ENCODE assay signal across 8 mouse cellular contexts in genomic region chr5:24530042-24530689, GRCm38 (mm10). TPM values are rescaled to one million over a fixed set of nuclear protein-coding genes. Genes with fewer than 3 reads are reported as not detected.
DNase-seq lines count a peak whose midpoint lies in the region; ATAC-seq and TF ChIP-seq lines count a peak whose summit lies in the region.

No protein-coding gene starts in this region.

- no peak overlapping the region for H3K9ac ChIP-seq in intestine, postnatal 0 days (ENCODE audit: low read depth, low read length)
- no peak overlapping the region for H3K9ac ChIP-seq in midbrain, embryonic 11.5 days (ENCODE audit: low read length)

- WGBS in intestine, postnatal 0 days: 17% methylated on average over 24 of the region's 24 CpGs
- 22% methylated on average over 24 of the region's 24 CpGs for WGBS in midbrain, embryonic 11.5 days

- no peak overlapping the region for H3K4me3 ChIP-seq in intestine, postnatal 0 days (ENCODE audit: low read depth, low read length)
- no peak overlapping the region for H3K4me3 ChIP-seq in midbrain, embryonic 11.5 days (ENCODE audit: low read depth, low read length)

- H3K27ac ChIP-seq in intestine, postnatal 0 days (ENCODE audit: low read depth, low read length): no peak overlapping the region
- H3K27ac ChIP-seq in midbrain, embryonic 11.5 days (ENCODE audit: low read depth, low read length): no peak overlapping the region

- H3K36me3 ChIP-seq in intestine, postnatal 0 days (ENCODE audit: control insufficient read depth, insufficient read depth): no peaks in the 10 kb centered on the region
- no peaks in the 10 kb centered on the region for H3K36me3 ChIP-seq in midbrain, embryonic 11.5 days (ENCODE audit: control insufficient read depth, insufficient read depth, low read length)

- peaks cover 47% of the 10 kb centered on the region for H3K27me3 ChIP-seq in intestine, postnatal 0 days (replicated peaks; ENCODE audit: control insufficient read depth, insufficient read depth, low read length)
- H3K27me3 ChIP-seq in midbrain, embryonic 11.5 days (ENCODE audit: control insufficient read depth, insufficient read depth, low read length): peaks cover 47% of the 10 kb centered on the region

- no peak overlapping the region for H3K4me2 ChIP-seq in intestine, postnatal 0 days (replicated peaks; ENCODE audit: low read depth)
- no peak overlapping the region for H3K4me2 ChIP-seq in midbrain, embryonic 11.5 days

- TF ChIP-seq CTCF in intestine, postnatal 0 days (IDR thresholded peaks at IDR 0.05; ENCODE audit: low read depth): peak; percentile 100

- no peaks in the 10 kb centered on the region for H3K9me3 ChIP-seq in intestine, postnatal 0 days (ENCODE audit: control insufficient read depth)
- no peaks in the 10 kb centered on the region for H3K9me3 ChIP-seq in midbrain, embryonic 11.5 days (ENCODE audit: control insufficient read depth, low read length)

- intact Hi-C loops in left cerebral cortex, postnatal 25 days (cut with DNase I): loop anchor here (2.0 to 5.0 kb wide), 2 partner anchors 19 to 122 kb away; no protein-coding TSS in a partner anchor

- DNase-seq in adrenal gland, adult 8-10 months: peak; percentile 83
- DNase-seq in embryo, embryonic 11 days: peak; percentile 90
- peak; percentile 90 to 92 for DNase-seq in gastrocnemius, postnatal 4 days (ENCODE audit: low spot score in 2 of 2)
- peak; percentile 90 to 95 for DNase-seq in left cerebral cortex, postnatal 25 days (ENCODE audit: low spot score in 2 of 2)
- peak; percentile 98 for DNase-seq in midbrain, embryonic 11.5 days (ENCODE audit: low spot score, missing footprints)
- peak; percentile 90 for DNase-seq in skeletal muscle tissue, adult 2 months (ENCODE audit: low read depth, low spot score)
- DNase-seq in yolk sac, embryonic 10.5 days (ENCODE audit: low spot score): peak; percentile 66

- peaks cover 4% of the 10 kb centered on the region; the same call in 1 of the 2 replicates for H3K4me1 ChIP-seq in intestine, postnatal 0 days (replicated peaks; ENCODE audit: control insufficient read depth, insufficient read depth, low read length)
- peaks cover 12% of the 10 kb centered on the region for H3K4me1 ChIP-seq in midbrain, embryonic 11.5 days (ENCODE audit: control insufficient read depth, insufficient read depth, low read length)

- ATAC-seq in intestine, postnatal 0 days: peak; percentile 68
- peak; percentile 71 for ATAC-seq in midbrain, embryonic 11.5 days (ENCODE audit: low FRiP score)

RNA-seq across cellular contexts. Expression of gene Gbx1, which starts 3.2 kb away (rescaled TPM):
- not detected for total RNA-seq in adrenal gland, adult 8-10 months (2022)
- total RNA-seq in gastrocnemius, postnatal 4 days (2021): under 1 TPM in 1 of 2 experiments, not detected in 1; 0.10 TPM
- not detected in 2 replicates for polyA plus RNA-seq in intestine, postnatal 0 days (2015; fragmentation: Nextera tagmentation; extraction: Ambion mirVana)
- under 1 TPM; 0.32 to 0.76 TPM for total RNA-seq in left cerebral cortex, postnatal 25 days (2021)
- 0.15 TPM in 1 of 2 replicates, not detected in the other for polyA plus RNA-seq in midbrain, embryonic 11.5 days (2014; fragmentation: Nextera tagmentation; extraction: Ambion mirVana)

RNA-seq across cellular contexts. Expression of gene Asb10, which starts 10.6 kb away (rescaled TPM):
- under 1 TPM; 0.37 to 0.75 (median 0.59) TPM for total RNA-seq in adrenal gland, adult 8-10 months (2022)
- total RNA-seq in gastrocnemius, postnatal 4 days (2021): 10 to 100 TPM; 32.8 to 34.8 TPM
- polyA plus RNA-seq in intestine, postnatal 0 days (2015; fragmentation: Nextera tagmentation; extraction: Ambion mirVana): 0.09 and 0.18 TPM in 2 replicates
- not detected for total RNA-seq in left cerebral cortex, postnatal 25 days (2021)
- polyA plus RNA-seq in midbrain, embryonic 11.5 days (2014; fragmentation: Nextera tagmentation; extraction: Ambion mirVana): 0.25 TPM in 2 replicates

RNA-seq across cellular contexts. Expression of gene 4931409K22Rik, which starts 26.4 kb away (rescaled TPM):
- not detected for total RNA-seq in adrenal gland, adult 8-10 months (2022)
- not detected for total RNA-seq in gastrocnemius, postnatal 4 days (2021)
- polyA plus RNA-seq in intestine, postnatal 0 days (2015; fragmentation: Nextera tagmentation; extraction: Ambion mirVana): not detected in 2 replicates
- not detected for total RNA-seq in left cerebral cortex, postnatal 25 days (2021)
- not detected in 2 replicates for polyA plus RNA-seq in midbrain, embryonic 11.5 days (2014; fragmentation: Nextera tagmentation; extraction: Ambion mirVana)

RNA-seq across cellular contexts. Expression of gene Abcf2, which starts 47.1 kb away (rescaled TPM):
- total RNA-seq in adrenal gland, adult 8-10 months (2022): 10 to 100 TPM; 59.5 to 89.6 (median 75.2) TPM
- 10 to 100 TPM; 60.6 to 61.0 TPM for total RNA-seq in gastrocnemius, postnatal 4 days (2021)
- polyA plus RNA-seq in intestine, postnatal 0 days (2015; fragmentation: Nextera tagmentation; extraction: Ambion mirVana): 40.1 and 40.5 TPM in 2 replicates
- 10 to 100 TPM; 80.6 to 81.4 TPM for total RNA-seq in left cerebral cortex, postnatal 25 days (2021)
- polyA plus RNA-seq in midbrain, embryonic 11.5 days (2014; fragmentation: Nextera tagmentation; extraction: Ambion mirVana): 143 and 147 TPM in 2 replicates

RNA-seq across cellular contexts. Expression of gene Chpf2, which starts 56.4 kb away (rescaled TPM):
- total RNA-seq in adrenal gland, adult 8-10 months (2022): 10 to 100 TPM; 38.1 to 70.3 (median 57.1) TPM
- total RNA-seq in gastrocnemius, postnatal 4 days (2021): 10 to 100 TPM; 34.4 to 36.7 TPM
- 23.5 and 24.4 TPM in 2 replicates for polyA plus RNA-seq in intestine, postnatal 0 days (2015; fragmentation: Nextera tagmentation; extraction: Ambion mirVana)
- 10 to 100 TPM; 68.8 to 77.3 TPM for total RNA-seq in left cerebral cortex, postnatal 25 days (2021)
- polyA plus RNA-seq in midbrain, embryonic 11.5 days (2014; fragmentation: Nextera tagmentation; extraction: Ambion mirVana): 7.2 and 9.6 TPM in 2 replicates

Comparison
In these comparisons a context has a peak if more than half of its experiments do, and no peak if none do; other contexts are left out.
1. RNA of gene Asb10, which starts 10.6 kb away (total RNA-seq): 32.8 to 34.8 TPM in gastrocnemius, postnatal 4 days; 0.37 to 0.75 TPM in adrenal gland, adult 8-10 months and not detected in left cerebral cortex, postnatal 25 days; every median in the first group is over 10 times any median in the second.
2. Peak in every context shown above with its lines, with median percentiles within 50 percentile points of each other: DNase-seq.